In the genomic region with DNA sequence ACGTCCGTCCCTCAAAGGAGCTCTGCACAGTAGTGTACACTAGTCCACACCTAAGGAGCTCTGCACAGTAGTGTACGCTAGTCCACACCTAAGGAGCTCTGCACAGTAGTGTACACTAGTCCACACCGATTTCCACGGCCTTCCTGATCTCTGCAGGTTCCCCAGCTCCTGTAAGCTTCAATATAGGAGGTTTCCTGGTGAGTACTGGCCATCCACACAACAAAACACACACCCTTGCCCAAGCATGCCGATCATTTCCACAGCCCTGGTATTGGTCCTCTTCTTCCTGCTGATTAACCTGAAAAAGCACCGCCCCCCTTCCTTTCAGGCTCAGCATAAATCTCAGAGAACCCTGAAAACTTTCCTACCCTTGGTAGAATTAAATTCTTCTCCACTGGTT, we compare ENCODE assay signal across 35 mouse cellular contexts.
"Had no signal": no experiment of that assay in that cellular context is flagged by ENCODE, and none has a peak within 500 bp of the region (broad histone marks: within the 10 kb centered on the region; RNA-seq: fewer than 3 reads in every experiment).

No protein-coding gene starts in this region.

- H3K36me3 ChIP-seq: heart, embryonic 12.5 days; heart, embryonic 13.5 days; heart, embryonic 15.5 days; hindbrain, embryonic 10.5 days; hindbrain, embryonic 12.5 days; hindbrain, embryonic 13.5 days; hindbrain, embryonic 15.5 days; intestine, embryonic 15.5 days had no signal

- H3K4me1 ChIP-seq: hindbrain, embryonic 10.5 days; hindbrain, embryonic 12.5 days; hindbrain, embryonic 13.5 days; hindbrain, embryonic 15.5 days; intestine, embryonic 15.5 days; kidney, embryonic 15.5 days had no signal

- H3K4me2 ChIP-seq: heart, embryonic 11.5 days; heart, embryonic 12.5 days; heart, embryonic 13.5 days; heart, embryonic 15.5 days; hindbrain, embryonic 12.5 days; hindbrain, embryonic 13.5 days; hindbrain, embryonic 14.5 days; hindbrain, embryonic 15.5 days; intestine, embryonic 15.5 days; kidney, embryonic 15.5 days had no signal

- H3K27me3 ChIP-seq: heart, embryonic 12.5 days; heart, embryonic 13.5 days; heart, embryonic 15.5 days; hindbrain, embryonic 12.5 days; hindbrain, embryonic 13.5 days; hindbrain, embryonic 15.5 days; intestine, embryonic 15.5 days; kidney, embryonic 15.5 days had no signal

- H3K9me3 ChIP-seq: heart, embryonic 10.5 days; heart, embryonic 12.5 days; heart, embryonic 13.5 days; heart, embryonic 15.5 days; hindbrain, embryonic 10.5 days; hindbrain, embryonic 12.5 days; hindbrain, embryonic 13.5 days; hindbrain, embryonic 15.5 days; intestine, embryonic 15.5 days; kidney, embryonic 15.5 days had no signal

- DNase-seq: heart, postnatal 10 days; heart, postnatal 14 days; heart, postnatal 36 days; heart, postnatal 4 days; kidney, adult 11 months; kidney, adult 18-20 months; kidney, adult 2 months; kidney, adult 8-10 months; kidney, adult 9 months; kidney, postnatal 10 days; kidney, postnatal 14 days; kidney, postnatal 25 days; kidney, postnatal 36 days; kidney, postnatal 4 days; layer of hippocampus, adult 9-11 months; layer of hippocampus, postnatal 36 days had no signal

- H3K9ac ChIP-seq: heart, embryonic 12.5 days; heart, embryonic 13.5 days; heart, embryonic 15.5 days; hindbrain, embryonic 12.5 days; hindbrain, embryonic 13.5 days; hindbrain, embryonic 14.5 days; hindbrain, embryonic 15.5 days; intestine, embryonic 15.5 days; kidney, embryonic 15.5 days had no signal

- ATAC-seq: hindbrain, embryonic 16.5 days; hindbrain, postnatal 0 days; inflammation-experienced regulatory T-cells, adult 6 months; intestine, embryonic 15.5 days; intestine, embryonic 16.5 days; intestine, postnatal 0 days had no signal

- H3K4me3 ChIP-seq: heart, embryonic 10.5 days; heart, embryonic 12.5 days; heart, embryonic 13.5 days; heart, embryonic 15.5 days; hindbrain, embryonic 10.5 days; hindbrain, embryonic 12.5 days; hindbrain, embryonic 13.5 days; hindbrain, embryonic 15.5 days; intestine, embryonic 15.5 days; kidney, embryonic 15.5 days; layer of hippocampus, adult 2 months had no signal

- H3K27ac ChIP-seq: heart, embryonic 10.5 days; heart, embryonic 13.5 days; heart, embryonic 15.5 days; hindbrain, embryonic 10.5 days; hindbrain, embryonic 12.5 days; hindbrain, embryonic 13.5 days; hindbrain, embryonic 14.5 days; hindbrain, embryonic 15.5 days; hindbrain, postnatal 0 days; intestine, embryonic 15.5 days; kidney, embryonic 15.5 days; kidney, postnatal 0 days; layer of hippocampus, adult 2 months had no signal
